Mouse (Mus musculus) adrenal gland, adult (tissue): Measurements from ENCODE around the gene Tubb2a.

Experiments used
- DNase-seq, 2 experiments: peaks; one replicate each; pipeline ENCODE4 v3.0.0; 2022 to 2023; ENCODE audit warnings: low spot score in 1 of 2; ENCODE audit not compliant: inconsistent age in 2 of 2

Gene Tubb2a

DNA sequence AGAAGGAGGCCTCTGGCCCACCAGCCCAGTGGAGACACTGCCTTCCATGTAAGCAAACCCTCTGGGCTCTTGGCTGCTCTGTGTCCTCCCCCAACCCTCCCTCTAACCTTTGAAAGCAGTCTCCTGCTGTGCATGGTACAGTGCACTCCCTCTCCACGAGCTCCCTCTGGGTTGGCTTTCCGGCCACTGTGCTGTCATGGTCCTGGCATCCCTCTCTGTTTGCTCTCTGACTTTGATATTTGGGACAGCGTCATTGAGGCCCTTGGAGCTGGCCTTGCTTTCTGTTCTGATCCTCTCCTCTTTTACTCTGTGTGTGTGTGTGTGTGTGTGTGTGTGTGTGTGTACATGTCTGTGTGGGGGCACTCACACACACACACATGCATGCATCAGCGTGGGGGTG, 23.4 kb downstream of the Tubb2a start:
- peak in 1 of 2 experiments; percentile 39 for DNase-seq

GRCm38 (mm10) chr13:34053673-34054282, 24.0 kb downstream of the Tubb2a start:
- DNase-seq, result peak in 1 of 2 experiments; percentile 67

DNA sequence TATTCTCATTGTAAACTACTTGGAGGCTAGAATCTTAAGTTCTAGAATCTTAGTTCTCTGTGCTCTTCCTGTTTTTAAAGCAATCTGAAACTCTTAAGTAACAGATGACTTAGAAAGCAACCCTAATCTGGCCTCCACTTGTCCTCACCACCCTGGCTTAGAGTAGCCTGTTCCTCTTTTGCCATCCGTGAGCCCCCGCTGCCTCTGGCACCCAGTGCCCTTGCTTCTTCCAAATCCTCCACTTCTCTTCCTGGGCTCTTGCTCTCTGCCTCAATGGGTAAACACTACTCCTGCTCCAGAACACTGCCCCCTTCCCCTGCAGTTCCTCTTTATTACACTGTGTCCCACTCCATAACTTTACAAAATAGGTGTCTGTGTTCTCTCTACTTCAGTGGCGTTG, 26.1 kb downstream of the Tubb2a start:
- DNase-seq, result no peak

GRCm38 (mm10) chr13:34050479-34050878, 27.3 kb downstream of the Tubb2a start:
- peak; percentile 40 to 64 for DNase-seq

GRCm38 (mm10) chr13:34047526-34047925, 30.3 kb downstream of the Tubb2a start:
- no peak for DNase-seq

DNA sequence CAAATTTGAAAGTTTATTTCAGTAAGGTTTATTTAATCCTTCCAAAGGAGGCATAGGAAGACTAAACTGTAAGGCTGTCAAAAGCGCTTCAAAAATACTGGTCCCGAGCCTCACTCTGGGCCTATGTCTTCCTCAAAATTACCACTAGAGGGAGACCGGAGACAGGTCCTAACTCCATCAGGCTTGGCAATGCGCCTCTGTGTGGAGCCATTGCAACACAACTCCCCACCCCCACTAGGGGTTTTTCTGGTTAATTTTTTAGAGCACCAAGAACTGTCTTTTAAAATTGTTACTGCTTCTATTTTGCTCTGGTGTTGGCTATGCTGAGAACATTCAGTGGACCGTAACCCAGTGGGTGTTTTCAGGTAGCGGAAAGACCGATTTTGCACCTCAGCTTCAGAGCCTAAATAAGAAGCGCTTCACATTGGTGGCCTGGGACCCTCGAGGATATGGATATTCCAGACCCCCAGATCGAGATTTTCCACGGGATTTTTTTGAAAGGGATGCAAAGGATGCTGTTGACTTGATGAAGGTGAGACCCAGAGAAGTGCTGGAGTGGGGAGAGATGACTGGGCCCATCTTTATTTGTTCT, 31.3 kb downstream of the Tubb2a start:
- DNase-seq, result peak; percentile 73 to 92

DNA sequence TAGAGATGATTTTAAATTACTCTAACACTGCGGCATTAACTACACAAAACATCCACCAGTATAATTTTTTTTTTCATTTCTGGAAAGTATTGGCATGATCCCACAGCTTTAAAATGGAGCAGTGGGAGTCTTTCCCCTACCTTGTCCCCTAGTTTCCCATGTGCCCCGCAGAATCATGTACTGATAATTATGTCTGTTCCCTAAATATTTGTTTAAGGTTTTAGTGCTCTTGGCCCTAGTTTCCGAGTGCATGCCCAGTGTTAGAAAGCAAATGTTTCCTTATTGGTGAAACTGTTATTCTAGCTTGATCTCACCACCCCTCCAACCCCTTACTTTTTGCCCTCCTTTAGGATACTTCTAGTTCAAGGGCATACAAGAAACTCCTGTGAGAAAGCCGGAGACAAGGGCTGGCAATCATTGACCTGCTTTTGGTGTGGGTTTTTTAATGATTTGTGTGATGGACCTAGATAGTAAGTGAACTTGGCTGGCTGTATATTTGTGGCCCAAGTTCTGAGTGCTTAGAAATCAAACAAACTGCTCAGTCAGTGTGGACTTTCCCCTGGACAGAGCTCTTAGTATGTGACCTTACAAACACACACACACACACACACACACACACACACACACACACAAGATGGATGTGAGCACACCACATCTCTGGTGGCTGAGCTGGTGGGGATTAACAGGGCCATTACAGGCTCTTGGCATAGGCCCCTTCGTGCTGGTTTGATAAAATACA, 32.1 kb downstream of the Tubb2a start:
- no peak for DNase-seq

GRCm38 (mm10) chr13:34043716-34044393, 34.0 kb downstream of the Tubb2a start:
- DNase-seq, result no peak

- no peak for DNase-seq
Observed at GRCm38 (mm10) chr13:34040091-34040490, 37.7 kb downstream of the Tubb2a start.

GRCm38 (mm10) chr13:34038901-34039341, 38.9 kb downstream of the Tubb2a start:
- DNase-seq, result no peak

DNA sequence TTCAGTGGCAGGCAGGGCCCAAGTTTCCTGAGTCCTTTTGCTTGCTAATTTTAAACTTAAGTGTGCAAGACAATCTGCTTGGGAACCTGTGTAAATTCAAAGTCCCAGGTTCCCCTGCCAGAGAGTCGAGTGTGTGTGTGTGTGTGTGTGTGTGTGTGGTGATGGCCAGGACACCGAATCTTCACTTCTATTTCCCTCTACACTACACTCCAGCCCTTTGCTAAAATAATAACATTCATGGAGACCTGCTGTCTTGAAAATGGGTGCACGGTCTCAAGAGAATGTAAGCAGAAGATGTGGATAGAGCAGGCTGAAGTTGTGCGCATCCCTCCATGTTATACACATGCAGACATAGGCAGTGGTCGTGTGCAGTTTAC, 39.8 kb downstream of the Tubb2a start:
- no peak for DNase-seq

- peak; percentile 95 to 98 for DNase-seq
Observed at GRCm38 (mm10) chr13:34037172-34038055, 40.4 kb downstream of the Tubb2a start, which contains the start of gene Bphl. TSS of gene Bphl (plus strand) at chr13:34037597.

GRCm38 (mm10) chr13:34036726-34037125, 41.1 kb downstream of the Tubb2a start:
- DNase-seq, result no peak

- no peak for DNase-seq
Observed at GRCm38 (mm10) chr13:34035424-34035823, 42.4 kb downstream of the Tubb2a start.

DNA sequence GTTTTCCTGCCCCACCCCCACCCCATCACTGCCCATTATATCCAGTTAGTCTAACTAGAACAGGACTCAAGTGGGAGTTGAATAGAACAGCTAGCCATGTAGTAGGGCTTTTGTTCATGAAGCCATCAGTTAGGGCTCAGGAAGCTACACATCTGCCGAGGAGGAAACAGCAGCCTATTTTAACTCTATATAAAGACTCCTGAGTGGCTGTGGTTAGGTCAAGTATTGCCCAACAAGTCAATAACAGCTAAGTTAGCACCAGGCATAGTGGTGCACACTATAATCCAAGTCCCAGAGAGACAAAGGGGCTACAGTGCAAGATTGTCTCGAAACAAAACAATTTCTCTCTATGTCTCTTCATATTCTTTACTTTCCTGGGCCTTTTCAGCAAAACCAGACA, 45.8 kb downstream of the Tubb2a start:
- no peak for DNase-seq
